Mouse (Mus musculus) limb, embryonic 12.5 days (tissue): ENCODE results near the gene Rnh1. TPM values are rescaled to one million over a fixed set of nuclear protein-coding genes. Genes with fewer than 3 reads are reported as not detected.

Experiments used
- ATAC-seq: fragments of 200-750 bp; cut with Nextera tagmentation; 2 replicates; pipeline ENCODE4 v1.8.0; 2017; ENCODE audit warnings: low read depth, moderate TSS enrichment; ENCODE audit not compliant: insufficient number of reproducible peaks, insufficient read depth, low FRiP score, low TSS enrichment
- H3K27ac ChIP-seq: fragments of 300-500 bp; sonication (generic); 2 replicates; pipeline ENCODE4 v1.5.1; 2016; ENCODE audit warnings: mild to moderate bottlenecking, moderate library complexity
- H3K27me3 ChIP-seq: fragments of 300-500 bp; sonication (generic); 2 replicates; pipeline ENCODE4 v1.6.1; 2016; ENCODE audit warnings: mild to moderate bottlenecking, moderate library complexity
- H3K36me3 ChIP-seq: fragments of 300-500 bp; sonication (generic); 2 replicates; pipeline ENCODE4 v1.6.1; 2016; ENCODE audit warnings: mild to moderate bottlenecking, moderate library complexity
- H3K4me1 ChIP-seq: fragments of 300-500 bp; sonication (generic); replicated peaks from 2 replicates; pipeline ENCODE4 v1.6.1; 2016
- H3K4me2 ChIP-seq: fragments of 300-500 bp; sonication (generic); 2 replicates; pipeline ENCODE4 v1.6.1; 2016; ENCODE audit warnings: mild to moderate bottlenecking, moderate library complexity
- H3K4me3 ChIP-seq: fragments of 300-500 bp; sonication (generic); replicated peaks from 2 replicates; pipeline ENCODE4 v1.5.1; 2016; ENCODE audit warnings: mild to moderate bottlenecking
- H3K9ac ChIP-seq: fragments of 300-500 bp; sonication (generic); replicated peaks from 2 replicates; pipeline ENCODE4 v1.6.1; 2016; ENCODE audit warnings: mild to moderate bottlenecking, moderate library complexity
- H3K9me3 ChIP-seq: fragments of 300-500 bp; sonication (generic); 2 replicates; pipeline ENCODE4 v1.6.1; 2016; ENCODE audit warnings: mild to moderate bottlenecking, moderate library complexity
- WGBS: fragments of 180-500 bp; shearing (Covaris S2); methylation state at CpG from one replicate; pipeline ENCODE4 v1.1.7; 2016; 5-methylcytosine and 5-hydroxymethylcytosine counted together
- polyA plus RNA-seq: library from polyadenylated mRNA; unstranded; fragments of >200 nt; fragmentation: Nextera tagmentation; extraction: Ambion mirVana; gene quantifications from 2 replicates; pipeline ENCODE4 v1.2.1, GENCODE M21; 2016

The Rnh1 gene
- polyA plus RNA-seq, 1 experiment from 2014 or later = 91.5 TPM

DNA sequence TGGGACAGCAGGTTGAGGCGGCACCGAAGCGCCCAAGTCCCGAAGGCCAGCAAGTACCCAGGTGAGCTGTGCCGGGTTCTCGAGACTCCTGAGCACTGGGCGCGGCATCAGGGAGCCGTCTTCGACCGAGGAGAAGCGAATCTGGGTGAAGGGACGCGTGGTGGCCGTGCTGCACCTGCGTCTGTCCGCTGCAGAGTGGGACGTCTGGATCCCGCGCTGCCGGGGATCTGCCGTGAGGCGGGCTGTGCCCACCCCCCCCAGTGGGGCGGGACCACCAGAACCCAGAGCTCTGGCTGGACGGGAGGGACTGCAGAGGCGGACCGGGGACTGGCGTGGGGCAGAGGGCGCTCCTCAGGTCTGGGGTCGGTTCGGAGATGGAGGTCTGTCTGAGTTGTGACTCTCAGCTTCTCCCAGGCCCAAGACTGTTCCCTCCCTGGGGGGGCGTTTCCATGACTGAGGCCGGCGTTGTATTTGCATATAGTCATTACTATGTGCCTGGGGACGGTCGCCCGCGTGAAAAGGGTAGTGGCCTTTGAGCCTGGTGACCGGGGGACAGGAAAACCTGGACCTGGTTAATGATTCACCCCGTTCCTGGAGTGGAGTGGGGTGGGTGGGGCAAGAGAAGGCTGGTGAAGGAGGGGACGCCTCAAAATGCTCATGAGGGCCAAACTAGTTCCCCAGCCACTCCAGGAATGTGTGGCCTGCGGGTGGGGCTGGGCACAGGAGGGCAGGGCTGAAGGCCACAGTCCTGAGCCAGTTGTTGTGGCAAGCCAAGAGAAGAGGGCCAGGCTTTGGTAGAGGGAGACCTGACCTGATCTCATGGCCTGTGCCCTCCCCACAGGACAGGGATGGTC, 43.5 kb upstream of the Rnh1 start:
- Histone ChIP-seq H3K4me3 (peak overlapping the region; percentile 65), H3K27me3 (no peaks in the 10 kb centered on the region), H3K4me2 (peak overlapping the region; percentile 89), H3K9ac (peak overlapping the region; percentile 67), H3K27ac (peak overlapping the region; percentile 82), H3K9me3 (no peaks in the 10 kb centered on the region), H3K4me1 (peaks cover 33% of the 10 kb centered on the region), H3K36me3 (peaks cover 31% of the 10 kb centered on the region)
- peak; percentile 61 for ATAC-seq
- under 1% methylated on average over 42 of the region's 42 CpGs for WGBS

DNA sequence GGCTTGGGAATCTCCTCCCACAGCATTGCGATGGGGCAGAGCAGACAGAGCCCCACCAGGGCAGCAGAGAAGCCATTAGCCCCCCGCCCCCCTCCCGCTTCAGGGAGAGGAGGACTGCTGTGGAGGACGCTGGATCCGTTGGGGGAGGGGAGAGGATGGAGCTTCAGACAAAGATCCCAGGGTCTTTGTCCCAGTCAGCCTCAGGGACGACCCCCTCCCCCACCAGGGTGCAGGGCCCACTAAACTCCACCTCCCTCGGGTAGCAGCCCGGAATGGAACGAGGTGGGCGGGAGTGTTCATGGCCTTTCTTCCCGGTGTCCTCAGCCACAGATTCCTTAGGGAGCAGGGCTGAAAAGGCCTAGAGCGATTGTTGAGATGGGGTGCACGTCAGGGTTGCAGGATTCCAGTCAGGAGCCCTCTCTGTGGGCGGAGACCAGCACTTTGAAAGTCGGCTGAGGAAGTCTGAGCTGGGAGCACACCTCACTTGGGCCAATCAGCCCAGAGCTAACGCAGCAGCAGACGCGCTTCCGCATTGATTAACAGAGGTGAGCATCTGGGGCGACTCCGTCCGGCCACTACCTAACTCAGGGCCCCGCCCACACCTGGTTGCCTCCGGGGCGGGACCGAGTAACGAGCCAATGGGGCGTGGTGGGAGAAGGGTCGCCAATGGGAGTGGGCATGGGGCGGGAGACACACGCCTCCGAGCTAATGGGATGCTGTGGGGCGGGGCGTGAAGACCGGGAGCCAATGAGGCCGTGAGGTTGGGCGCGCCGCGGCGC, 42.6 kb upstream of the Rnh1 start, which contains the start of gene Rassf7:
Gene Rassf7 (plus strand): TSS at position 760 of the 779 bp plus-strand sequence.
- under 1% methylated on average over 41 of the region's 41 CpGs for WGBS

DNA sequence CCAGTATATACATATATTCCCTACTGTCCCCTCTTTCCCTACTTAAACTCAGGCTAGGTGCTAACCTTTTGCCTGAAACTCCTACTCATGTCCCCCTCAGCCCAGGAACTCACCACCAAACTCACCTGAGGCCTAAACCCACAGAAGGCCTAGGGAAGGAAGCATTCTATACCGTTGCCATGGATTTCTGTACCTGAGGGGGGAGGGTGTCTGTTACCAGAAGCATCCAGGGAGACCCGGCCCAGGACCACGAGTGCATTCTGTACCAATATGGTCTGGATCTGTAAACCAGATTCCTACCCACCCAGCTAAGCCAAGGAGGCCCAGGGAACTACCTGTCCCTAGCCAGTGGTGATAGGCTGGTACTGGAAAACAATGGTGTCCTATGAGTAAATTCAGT, 41.7 kb upstream of the Rnh1 start:
- Histone ChIP-seq H3K27me3 (no peaks in the 10 kb centered on the region), H3K9me3 (no peaks in the 10 kb centered on the region), H3K9ac (peak overlapping the region; percentile 74; the same call in 1 of the 2 replicates), H3K4me2 (peak overlapping the region; percentile 89; the same call in 1 of the 2 replicates), H3K27ac (peak overlapping the region; percentile 91), H3K4me1 (peaks cover 27% of the 10 kb centered on the region), H3K4me3 (no peak overlapping the region), H3K36me3 (peaks cover 24% of the 10 kb centered on the region)
- 69% methylated on average over 3 of the region's 3 CpGs for WGBS
- ATAC-seq = no peak

More for the DNA sequence above, 42.6 kb upstream of the Rnh1 start, which contains the start of gene Rassf7:
- Histone ChIP-seq H3K4me3 (peak within 1 kb of the TSS; percentile 65), H3K9me3 (no peaks in the 10 kb centered on the region), H3K4me1 (peaks cover 27% of the 10 kb centered on the region), H3K9ac (peak within 1 kb of the TSS; percentile 74), H3K4me2 (peak within 1 kb of the TSS; percentile 89), H3K36me3 (peaks cover 34% of the 10 kb centered on the region), H3K27ac (peak within 1 kb of the TSS; percentile 91), H3K27me3 (no peaks in the 10 kb centered on the region)
- peak; percentile 92 for ATAC-seq

DNA sequence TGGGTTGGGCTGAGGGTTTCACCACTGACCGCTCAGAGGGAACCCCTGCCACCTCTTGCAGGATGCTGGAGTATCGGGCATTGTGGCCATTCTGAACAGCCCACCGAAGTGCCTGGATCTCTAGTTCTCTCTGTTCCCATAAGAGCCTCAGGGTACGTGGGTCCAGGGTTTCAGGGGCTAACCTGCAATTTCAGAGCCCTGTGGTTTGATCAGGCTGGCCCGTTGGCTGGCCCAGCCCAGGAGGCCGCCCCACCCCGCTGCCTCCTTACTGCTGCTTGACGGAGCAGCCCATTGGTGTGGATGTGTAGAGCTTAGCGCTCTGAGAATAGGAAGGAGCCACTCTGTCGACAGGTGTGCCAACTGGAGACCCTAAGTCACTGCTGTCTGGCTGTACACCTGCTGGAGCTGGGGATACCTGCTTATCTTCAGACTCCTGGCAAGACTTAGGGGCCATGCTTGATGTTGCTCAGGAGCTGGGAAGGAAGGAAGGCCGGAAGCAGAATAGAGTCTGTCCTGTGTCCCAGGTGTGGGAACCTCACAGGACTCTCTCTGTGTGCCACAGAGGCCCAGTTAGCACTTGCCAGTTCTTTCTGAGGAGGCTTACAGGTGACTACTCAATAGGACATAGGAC, 41.1 kb upstream of the Rnh1 start, which contains the start of gene Lmntd2:
Gene Lmntd2 (minus strand): TSS at position 476 of the 631 bp plus-strand sequence.
- Histone ChIP-seq H3K4me3 (peak within 1 kb of the TSS; percentile 65), H3K9me3 (no peaks in the 10 kb centered on the region), H3K36me3 (peaks cover 19% of the 10 kb centered on the region), H3K9ac (peak within 1 kb of the TSS; percentile 74), H3K27ac (peak within 1 kb of the TSS; percentile 91), H3K4me1 (peaks cover 27% of the 10 kb centered on the region), H3K27me3 (no peaks in the 10 kb centered on the region), H3K4me2 (peak within 1 kb of the TSS; percentile 89)
- ATAC-seq = no peak
- WGBS = 95% methylated on average over 11 of the region's 11 CpGs

DNA sequence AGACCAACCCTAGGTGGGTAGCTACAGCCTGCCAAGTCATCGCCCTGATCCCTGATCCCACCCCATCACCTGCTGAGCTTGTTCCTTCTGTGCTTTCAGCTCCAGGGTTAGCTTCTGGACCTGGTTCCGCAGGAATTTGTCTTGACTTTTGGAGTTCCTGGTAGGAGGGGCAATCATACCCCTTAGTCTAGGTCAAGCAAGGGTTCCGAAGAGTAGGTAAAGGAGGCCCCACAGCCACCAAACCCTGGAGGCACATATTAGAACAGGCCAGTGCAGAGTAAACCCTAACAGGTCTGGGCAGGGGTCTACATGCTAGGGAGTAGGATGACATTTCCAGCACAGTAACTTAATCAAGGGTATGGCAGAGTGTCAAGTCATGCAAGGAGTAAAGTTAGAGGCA, 40.5 kb upstream of the Rnh1 start:
- no peaks in the 10 kb centered on the region for H3K27me3 ChIP-seq
- H3K9me3 ChIP-seq = no peaks in the 10 kb centered on the region
- no peak overlapping the region for H3K4me3 ChIP-seq
- H3K36me3 ChIP-seq = peaks cover 13% of the 10 kb centered on the region
- no peak overlapping the region for H3K9ac ChIP-seq
- H3K27ac ChIP-seq = no peak overlapping the region
- ATAC-seq = no peak
- H3K4me1 ChIP-seq = peaks cover 27% of the 10 kb centered on the region
- no peak overlapping the region for H3K4me2 ChIP-seq
- 78% methylated on average over 3 of the region's 3 CpGs for WGBS

DNA sequence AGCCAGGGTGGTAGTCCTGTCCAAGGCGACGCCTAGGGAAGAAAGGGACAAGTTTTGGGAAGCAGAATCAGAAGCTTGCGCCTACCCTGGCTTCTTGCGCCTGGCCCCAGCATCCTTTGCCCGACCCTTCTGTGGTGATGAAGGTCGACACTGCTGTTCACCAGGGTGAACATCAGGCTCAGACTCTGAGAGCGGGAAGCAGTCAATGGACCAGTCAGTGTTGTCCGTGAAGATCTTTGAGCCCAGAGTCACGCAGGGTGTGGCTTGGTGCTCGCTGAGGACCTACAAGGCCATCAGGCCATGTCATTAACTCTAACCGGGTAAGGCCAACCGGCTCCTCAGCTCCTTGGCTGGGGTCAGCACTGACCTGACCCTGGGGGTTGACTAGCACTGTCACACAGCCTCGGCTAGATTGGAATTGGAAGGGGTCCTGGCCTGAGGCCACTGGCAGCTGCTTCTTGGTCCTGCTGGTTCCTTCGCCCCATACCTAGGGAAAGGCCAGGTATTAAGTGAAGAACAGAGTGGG, 38.0 kb upstream of the Rnh1 start:
- WGBS = 85% methylated on average over 14 of the region's 14 CpGs
- no peak overlapping the region for H3K9ac ChIP-seq
- H3K27me3 ChIP-seq = no peaks in the 10 kb centered on the region
- no peak overlapping the region for H3K4me2 ChIP-seq
- ATAC-seq = no peak
- H3K4me3 ChIP-seq = no peak overlapping the region
- H3K4me1 ChIP-seq = peaks cover 11% of the 10 kb centered on the region; the same call in 1 of the 2 replicates
- H3K27ac ChIP-seq = no peak overlapping the region
- H3K9me3 ChIP-seq = no peaks in the 10 kb centered on the region
- H3K36me3 ChIP-seq = peaks cover 9% of the 10 kb centered on the region; the same call in 1 of the 2 replicates

DNA sequence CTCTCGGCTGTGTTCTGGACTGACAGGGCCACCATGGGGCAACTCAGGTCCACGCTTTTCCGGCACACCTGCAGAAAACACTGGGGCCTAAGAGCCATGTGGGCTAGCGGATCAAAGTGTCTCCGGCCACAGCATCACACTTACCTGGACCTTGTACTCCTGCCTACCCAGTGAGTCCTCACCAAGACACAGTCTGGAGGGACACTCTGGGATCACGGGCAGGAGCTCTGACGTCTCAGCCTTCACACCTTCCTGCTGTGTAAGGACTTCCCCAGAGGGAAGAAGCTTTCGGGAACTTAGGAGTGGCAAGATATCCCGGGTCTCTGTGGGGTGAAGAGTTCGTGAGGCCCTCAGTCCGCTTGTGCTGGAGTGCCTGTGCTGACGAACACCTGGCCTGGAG, 37.5 kb upstream of the Rnh1 start:
- WGBS = 75% methylated on average over 12 of the region's 12 CpGs
- no peak overlapping the region for H3K4me3 ChIP-seq

DNA sequence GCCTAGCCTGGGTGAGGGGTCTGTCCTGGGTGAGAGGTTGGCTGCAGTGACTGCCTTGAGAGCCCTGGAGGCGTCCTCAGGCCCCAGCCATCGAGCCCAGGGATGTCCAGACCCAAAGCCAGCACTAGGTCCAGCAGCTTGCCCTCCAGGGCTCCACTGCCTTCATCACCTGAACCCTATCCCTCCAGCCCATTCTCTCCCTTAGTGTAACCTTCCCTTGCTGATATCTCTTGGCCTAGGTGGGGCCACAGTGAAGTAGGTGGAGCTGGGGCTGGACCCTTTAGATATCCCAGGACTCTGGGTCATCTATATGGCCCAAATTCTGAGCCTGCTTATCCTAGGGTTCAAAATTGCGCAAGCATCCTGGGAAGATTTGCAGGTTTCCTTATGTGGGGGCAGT, 36.9 kb upstream of the Rnh1 start:
- Histone ChIP-seq H3K27ac (no peak overlapping the region), H3K4me2 (no peak overlapping the region), H3K4me1 (peaks cover 4% of the 10 kb centered on the region; the same call in 1 of the 2 replicates), H3K27me3 (no peaks in the 10 kb centered on the region), H3K9me3 (no peaks in the 10 kb centered on the region), H3K4me3 (no peak overlapping the region), H3K9ac (no peak overlapping the region), H3K36me3 (peaks cover 9% of the 10 kb centered on the region; the same call in 1 of the 2 replicates)
- WGBS = 86% methylated on average over 3 of the region's 3 CpGs
- no peak for ATAC-seq

More for the DNA sequence above, 37.5 kb upstream of the Rnh1 start:
- Histone ChIP-seq H3K4me1 (peaks cover 10% of the 10 kb centered on the region; the same call in 1 of the 2 replicates), H3K27ac (no peak overlapping the region), H3K36me3 (peaks cover 9% of the 10 kb centered on the region; the same call in 1 of the 2 replicates), H3K27me3 (no peaks in the 10 kb centered on the region), H3K9ac (no peak overlapping the region), H3K4me2 (no peak overlapping the region), H3K9me3 (no peaks in the 10 kb centered on the region)
- no peak for ATAC-seq

DNA sequence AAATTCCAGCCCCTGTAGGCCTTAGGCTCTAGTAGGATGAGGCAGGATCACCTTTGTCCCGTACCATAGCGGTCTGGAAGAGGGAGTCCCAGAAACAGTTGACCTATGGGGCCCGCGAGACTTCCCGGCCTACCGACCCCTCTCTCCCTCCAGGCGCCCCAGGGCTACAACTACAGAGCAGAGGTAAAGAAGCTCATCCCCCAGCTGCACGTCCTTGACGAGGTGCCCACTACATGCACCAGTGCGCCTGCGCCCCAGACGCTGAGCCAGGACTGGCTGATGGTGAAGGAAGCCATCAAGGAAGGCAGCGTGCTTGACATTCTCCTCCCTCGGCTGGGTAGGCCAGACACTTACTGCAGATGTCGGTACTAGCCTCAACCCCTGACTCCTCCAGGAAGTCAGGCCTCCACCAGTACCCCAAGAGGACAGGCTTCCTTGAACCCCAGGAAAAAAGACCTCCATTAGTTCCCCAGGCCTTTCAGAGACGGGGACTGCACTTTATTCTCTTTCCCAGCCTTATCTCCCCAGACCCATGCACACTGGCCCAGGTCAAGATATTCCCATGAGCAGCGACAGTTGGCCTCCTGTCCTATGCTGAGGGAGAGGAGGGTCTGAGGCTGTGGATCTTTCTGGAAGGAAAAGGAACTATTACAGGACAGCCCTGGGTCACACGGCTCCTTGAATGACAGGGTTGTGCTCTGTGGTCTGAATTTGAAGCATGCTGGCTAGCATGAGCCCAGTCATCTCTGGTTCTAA, 33.7 kb upstream of the Rnh1 start:
- H3K4me1 ChIP-seq = no peaks in the 10 kb centered on the region
- no peaks in the 10 kb centered on the region for H3K9me3 ChIP-seq
- H3K36me3 ChIP-seq = peaks cover 9% of the 10 kb centered on the region; the same call in 1 of the 2 replicates
- no peak overlapping the region for H3K4me3 ChIP-seq
- ATAC-seq = no peak
- no peak overlapping the region for H3K27ac ChIP-seq
- WGBS = 91% methylated on average over 18 of the region's 18 CpGs
- no peaks in the 10 kb centered on the region for H3K27me3 ChIP-seq
- no peak overlapping the region for H3K4me2 ChIP-seq
- H3K9ac ChIP-seq = no peak overlapping the region

DNA sequence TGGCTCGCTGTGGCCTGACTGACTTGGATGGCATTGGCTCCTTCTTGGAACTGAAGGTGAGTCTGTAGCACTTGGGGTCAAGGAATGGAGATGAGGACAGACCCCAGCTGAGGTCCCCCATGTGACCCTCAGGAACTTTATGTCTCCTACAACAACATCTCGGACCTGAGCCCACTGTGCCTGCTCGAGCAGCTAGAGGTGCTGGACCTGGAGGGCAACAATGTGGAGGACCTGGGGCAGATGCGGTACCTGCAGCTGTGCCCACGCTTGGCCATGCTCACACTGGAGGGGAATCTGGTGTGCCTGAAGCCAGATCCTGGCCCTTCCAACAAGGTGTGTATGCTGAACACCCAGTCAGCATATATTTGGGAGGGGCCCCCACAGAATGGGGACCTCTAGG, 32.8 kb upstream of the Rnh1 start:
- Histone ChIP-seq H3K4me1 (no peaks in the 10 kb centered on the region), H3K4me2 (no peak overlapping the region), H3K36me3 (peaks cover 6% of the 10 kb centered on the region; the same call in 1 of the 2 replicates), H3K27me3 (no peaks in the 10 kb centered on the region), H3K9me3 (no peaks in the 10 kb centered on the region), H3K4me3 (no peak overlapping the region), H3K9ac (no peak overlapping the region), H3K27ac (no peak overlapping the region)
- no peak for ATAC-seq
- 86% methylated on average over 5 of the region's 5 CpGs for WGBS
